Mouse (Mus musculus) cerebellum, adult 9-11 months (tissue): ENCODE measurements around the gene Gm17545.
"Not testable (repeated sequence)": the region's sequence is repeated elsewhere in the genome, so short reads cannot be mapped to it uniquely, and the experiment has no call there.

Experiments
- DNase-seq: peaks from one replicate; pipeline ENCODE4 v3.0.0; 2022

The Gm17545 gene

DNA sequence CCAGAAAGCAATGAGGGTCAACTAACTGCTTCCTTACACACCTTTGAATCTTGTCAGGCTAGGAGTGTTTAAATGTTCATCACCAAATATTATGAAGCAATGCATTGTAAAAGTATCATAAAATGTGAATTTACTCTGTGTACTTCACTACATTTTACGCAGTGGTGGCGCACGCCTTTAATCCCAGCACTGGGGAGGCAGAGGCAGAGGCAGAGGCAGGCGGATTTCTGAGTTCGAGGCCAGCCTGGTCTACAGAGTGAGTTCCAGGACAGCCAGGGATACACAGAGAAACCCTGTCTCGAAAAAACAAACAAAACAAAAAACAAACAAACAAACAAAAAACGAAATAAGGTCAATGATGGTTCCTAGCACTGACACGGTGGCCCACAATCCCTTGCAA, at the start of gene Gm17545:
Gm17545 (plus strand) TSS at position 301 of the 400 bp plus-strand sequence.
- DNase-seq = not testable (repeated sequence)

DNA sequence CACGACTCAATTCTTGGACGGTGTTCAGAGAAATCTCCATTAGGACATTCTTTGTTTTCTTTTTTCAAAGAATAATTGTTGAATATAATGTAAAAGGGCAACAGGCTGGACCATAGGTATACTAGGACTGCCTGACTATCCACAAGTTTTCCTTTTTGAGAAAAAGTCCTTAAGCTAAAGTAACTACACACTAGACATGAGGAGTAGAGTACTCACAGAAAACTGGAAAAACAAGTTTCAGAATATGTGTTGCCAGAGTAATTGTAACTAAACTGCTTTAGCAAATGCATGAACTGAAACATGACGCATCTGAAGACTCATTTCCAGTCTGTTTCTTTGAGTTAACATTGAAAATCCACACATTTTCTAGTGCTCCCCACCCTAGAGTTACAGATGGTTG, 48.7 kb upstream of the Gm17545 start:
- DNase-seq = no peak

DNA sequence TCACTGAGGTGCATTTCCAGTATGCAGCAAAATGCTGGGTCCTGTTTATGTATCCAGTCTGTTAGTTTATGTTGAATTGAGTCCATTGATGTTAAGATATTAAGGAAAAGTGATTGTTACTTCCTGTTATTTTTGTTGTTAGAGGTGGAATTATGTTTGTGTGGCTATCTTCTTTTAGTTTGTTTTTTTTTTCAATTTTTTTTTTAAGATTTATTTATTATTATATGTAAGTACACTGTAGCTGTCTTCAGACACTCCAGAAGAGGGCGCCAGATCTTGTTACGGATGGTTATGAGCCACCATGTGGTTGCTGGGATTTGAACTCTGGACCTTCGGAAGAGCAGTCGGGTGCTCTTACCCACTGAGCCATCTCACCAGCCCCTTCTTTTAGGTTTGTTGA, 46.5 kb upstream of the Gm17545 start:
- DNase-seq = not testable (repeated sequence)

DNA sequence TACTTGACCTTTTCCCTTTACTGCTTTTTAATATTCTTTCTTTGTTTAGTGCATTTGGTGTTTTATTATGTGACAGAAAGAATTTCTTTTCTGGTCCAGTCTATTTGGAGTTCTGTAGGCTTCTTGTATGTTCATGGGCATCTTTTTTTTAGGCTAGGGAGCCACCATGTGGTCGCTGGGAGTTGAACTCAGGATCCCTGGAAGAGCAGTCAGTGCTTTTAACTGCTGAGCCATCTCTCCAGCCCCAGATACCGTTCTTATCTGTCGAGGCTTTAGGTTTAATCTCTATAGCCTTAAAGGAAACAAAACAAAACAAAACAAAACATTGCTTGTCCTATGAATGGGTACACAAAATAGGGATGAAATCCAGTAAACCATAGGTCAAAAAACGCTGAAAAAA, 45.7 kb upstream of the Gm17545 start:
- DNase-seq = not testable (repeated sequence)

DNA sequence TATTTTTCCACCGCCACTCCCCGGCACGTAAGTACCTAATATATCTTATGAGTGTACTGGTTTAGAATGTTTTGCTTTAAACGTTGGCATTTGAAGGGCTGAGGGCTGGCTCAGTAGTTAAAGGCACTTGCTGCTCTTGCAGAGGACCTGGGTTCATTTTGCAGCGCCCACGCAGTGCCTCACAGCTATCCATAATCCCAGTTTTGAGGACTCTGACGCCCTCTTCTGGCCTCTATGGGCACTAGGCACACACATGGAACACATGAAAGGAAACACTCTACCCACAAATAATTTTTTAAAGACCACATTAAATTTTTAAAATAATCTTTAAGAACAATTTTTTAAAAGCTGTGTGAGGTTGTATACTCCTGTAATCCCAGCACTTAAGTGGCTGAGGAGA, 44.6 kb upstream of the Gm17545 start:
- no peak for DNase-seq

DNA sequence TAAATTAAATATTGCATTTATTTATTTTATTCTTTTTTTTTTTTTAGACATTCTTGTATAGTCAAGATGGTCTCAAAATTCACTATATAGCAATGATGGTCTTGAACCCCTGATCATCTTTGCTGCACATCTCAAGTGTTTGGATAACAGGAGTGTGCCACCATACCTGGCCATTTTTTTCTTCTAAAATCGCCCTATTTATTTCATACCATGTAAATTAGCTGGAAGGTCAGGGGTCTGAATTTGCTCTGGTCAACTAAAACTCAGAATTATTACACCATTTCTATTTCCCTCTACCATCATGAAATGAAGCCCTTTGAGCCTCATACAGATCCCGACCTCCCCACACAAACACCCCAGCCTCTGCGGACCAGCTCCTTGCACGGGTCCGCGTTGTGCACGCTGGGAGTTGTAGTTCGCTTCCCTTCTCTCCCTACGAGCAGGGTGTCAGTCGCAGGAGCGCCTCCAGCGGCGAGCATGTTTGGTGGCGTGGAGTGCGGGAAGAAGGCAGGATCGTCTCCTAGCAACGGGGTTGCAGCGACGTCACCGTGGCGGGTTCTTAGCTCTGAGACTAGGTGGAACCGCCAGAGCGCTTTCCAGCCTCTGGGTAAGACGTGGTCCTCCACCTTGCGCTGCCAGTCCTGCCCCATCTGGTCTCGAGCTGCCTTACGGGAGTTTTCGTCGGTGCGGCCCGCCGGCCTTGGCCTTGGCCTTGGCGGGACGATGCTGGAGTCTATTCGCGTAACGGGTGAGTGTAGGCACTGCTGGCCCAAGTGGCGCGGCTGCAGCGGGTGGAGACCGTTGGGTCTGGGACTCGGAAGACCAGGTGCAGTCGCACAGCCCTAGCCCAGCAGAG, 42.9 kb upstream of the Gm17545 start, which contains the start of gene 9530077C05Rik:
9530077C05Rik (plus strand) TSS at position 512 of the 856 bp plus-strand sequence.
- peak; percentile 98 for DNase-seq

DNA sequence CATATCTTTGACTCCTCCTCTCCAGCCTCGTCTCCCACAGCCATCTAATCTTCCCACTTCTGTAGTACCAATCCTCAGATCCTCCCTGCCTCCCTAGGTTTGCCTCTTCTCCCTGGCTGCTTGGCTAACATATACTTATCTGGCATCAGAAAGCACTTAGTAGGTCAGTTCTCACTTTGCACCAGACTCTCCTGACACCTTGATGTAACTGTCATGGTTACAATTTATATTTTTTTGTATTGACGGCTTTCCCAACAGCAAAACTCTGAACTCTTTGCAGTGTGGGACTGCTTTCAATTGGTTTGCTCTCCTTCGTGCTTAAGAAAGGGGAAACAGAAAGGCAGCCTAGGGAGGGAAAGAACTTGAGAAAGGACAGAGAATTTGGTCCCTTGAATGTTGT, 37.9 kb upstream of the Gm17545 start:
- DNase-seq = no peak

DNA sequence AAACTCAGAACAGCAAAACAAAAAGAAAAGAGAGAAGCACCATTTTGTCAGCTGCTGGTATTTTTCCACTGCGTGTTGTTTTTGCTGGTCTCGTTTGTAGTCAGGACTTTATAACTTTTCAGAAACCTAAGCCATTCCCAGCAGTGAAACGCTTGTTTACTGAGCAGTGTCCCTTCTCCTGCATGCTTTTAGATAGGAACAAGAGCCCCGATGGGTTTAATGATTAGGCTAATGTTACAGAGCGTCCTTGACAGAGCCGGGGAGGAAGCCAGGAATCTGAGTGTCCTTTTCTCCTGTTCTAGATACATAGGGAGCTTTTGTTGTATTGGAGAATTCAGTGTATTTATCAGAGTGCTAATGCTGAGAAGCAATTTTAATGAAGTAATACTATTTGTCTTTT, 36.5 kb upstream of the Gm17545 start:
- no peak for DNase-seq

DNA sequence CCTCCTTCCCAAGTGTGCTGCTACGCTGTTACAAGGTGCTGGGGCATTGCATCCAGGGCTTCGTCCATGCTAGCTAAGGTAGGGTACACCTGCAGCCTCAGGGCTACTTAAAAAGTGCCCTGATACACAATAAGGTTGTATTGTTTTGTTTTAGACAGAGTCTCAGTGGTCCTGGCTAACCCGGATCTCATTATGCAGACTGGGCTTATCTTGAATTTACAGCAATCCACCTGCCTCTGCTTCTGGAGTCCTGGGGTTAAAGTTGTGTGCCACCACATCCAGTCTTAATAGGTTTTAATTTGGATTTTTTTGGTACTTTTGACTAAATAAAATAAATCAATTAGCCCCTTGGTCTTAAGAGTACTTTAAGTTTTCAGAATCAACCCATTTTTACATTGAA, 34.2 kb upstream of the Gm17545 start:
- no peak for DNase-seq

DNA sequence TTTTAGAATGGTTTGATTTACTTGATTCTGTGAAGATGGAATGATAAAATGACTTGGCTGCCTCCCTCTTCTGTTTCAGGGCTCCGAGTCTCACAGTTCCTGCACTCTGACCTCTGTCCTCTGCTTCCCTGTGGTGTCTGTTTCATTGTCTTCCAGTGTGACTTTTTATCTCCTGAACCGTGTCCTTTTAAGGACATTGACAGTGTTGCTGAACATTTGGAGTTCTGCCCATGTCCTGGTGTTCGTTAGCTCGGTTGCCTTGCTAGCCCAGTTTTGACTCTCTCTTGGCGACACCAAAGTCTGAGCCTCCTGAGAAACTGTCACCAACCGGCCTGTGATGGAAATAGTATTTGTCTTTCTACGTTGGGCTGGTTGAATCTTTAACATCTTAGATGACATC, 33.6 kb upstream of the Gm17545 start:
- DNase-seq = peak; percentile 55

DNA sequence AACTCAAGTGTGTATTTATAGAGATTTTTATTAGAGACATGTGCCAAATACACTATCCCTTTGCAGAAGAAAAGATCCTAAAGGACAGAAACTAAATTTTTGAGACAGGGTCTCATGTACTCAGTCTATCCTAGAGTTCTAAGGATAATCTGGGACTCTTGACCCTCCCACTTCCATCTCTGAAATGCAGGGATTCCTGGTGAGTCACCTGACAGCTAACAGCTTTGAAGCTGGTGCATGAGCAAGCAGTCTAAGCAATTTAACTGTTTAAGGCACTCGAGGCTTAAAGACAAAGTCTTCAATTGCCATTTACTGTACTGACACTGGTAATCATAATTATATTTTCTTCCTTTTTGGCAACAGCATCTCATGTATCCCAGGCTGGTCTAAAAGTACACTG, 31.5 kb upstream of the Gm17545 start:
- no peak for DNase-seq

DNA sequence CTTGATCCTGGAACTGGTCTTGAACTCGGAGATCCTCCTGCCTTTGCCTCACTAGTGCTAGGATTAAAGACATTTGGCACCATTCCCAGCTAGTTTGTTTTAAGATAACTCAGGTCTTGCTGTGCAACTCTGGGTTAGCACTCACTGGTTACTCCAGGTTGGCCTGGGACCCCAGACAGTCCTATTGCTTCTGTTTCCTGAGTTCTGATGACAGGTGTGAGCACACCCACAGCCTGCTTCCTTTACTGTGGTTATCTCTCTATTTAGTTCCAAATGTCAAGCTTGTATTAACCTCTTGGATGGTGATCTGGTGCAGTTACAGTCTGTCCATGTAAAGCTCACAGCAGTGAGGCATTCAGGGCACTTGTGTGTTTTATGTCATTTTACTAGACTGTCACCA, 30.6 kb upstream of the Gm17545 start:
- no peak for DNase-seq

DNA sequence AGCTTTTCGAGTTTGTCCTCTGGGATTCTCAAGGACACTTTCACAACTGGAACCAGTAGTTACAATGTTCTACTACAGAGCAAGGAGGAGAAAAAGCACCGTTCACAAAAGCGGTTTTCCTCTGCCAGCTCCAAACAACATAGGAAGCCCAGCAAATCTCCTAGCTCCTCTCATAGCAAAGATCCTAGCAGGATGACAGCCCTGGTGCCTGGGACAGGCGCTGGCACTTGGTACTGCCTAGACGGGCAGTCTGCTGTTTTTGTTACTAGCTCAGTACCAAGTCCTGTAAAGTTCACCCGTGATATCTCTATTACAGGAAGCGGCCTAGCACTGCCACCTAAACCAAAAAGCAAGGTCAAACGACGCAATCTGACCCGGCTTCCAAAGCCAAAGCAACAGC, 29.9 kb upstream of the Gm17545 start:
- DNase-seq = no peak

DNA sequence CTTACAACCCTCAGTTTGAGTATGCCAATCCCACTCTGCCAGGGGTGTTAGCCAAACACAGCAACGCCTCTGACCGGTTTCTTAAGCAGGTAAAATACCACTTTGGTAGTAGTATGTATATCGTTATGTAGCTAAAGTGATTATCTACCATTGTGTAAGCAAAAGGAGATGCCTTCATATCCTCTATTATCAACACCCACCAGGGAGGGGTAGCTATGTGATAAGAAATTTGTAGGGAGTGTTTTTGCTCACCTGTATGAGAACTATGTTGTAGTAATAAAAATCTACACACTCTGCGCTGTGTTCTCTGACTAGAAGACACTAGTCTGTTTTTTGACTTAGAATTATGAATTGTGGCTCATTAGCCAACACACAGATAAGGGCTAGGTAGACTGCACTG, 29.4 kb upstream of the Gm17545 start:
- DNase-seq = no peak

DNA sequence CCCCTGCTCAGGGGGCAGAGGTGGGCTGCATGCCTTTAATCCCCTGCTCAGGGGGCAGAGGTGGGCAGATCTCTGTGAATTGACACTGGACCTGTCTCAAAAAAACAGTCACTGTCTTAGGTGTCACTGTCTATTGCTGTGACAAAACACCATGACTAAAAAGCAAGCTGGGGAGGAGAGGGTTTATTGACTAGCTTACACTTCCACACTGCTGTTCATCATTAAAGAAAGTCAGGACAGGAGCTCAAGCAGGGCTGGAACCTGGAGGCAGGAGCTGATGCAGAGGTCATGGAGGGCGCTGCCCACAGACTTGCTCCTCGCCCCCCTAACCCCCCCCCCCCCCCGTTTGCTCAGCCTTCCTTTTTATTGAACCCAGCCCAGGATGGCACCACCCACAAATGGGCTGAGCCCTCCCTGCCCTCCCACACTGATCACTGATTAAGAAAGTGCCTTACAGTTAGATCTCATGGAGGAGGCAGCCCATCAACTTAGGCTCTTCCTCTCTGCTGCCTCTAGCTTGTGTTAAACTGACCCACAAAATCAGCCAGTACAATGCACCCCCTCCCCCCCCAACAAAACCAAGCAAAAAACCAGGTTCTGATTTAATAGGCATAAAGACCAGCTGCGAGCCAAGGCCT, 25.9 kb upstream of the Gm17545 start:
- DNase-seq = no peak

DNA sequence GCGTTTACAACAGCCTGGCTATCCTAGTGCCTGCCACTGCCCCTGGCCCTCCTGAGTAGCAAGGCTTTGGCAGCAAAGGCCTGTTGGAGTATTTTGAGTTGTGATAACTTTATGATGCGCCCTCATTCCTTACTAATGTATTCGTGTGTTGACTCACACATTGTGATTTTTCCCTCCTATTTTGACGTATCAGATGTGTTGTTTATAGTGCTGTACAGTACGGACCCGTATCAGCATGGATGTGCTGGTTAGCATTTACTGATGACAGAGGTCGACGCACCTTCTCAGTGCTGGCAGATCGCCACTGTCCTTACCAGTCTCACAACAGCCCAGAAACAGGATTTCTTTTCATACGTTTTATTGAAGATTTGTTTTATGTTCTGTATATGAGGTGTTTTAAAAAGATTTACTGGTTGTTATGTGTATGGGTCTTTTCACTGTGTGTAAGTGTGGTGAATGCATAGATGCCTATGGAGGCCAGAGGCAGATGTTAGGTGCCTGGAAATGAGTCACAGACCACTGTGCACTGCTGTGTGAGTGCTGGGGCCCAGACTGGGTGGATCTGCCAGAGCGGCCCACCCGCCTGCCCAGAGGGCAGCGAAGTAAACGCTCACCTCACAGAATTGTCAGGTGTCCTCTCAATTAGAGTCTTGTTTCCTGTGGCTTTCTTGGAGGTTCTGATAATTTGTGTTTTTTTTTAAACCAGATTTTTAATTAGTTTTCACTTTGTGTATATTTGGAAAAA, 25.3 kb upstream of the Gm17545 start:
- no peak for DNase-seq

DNA sequence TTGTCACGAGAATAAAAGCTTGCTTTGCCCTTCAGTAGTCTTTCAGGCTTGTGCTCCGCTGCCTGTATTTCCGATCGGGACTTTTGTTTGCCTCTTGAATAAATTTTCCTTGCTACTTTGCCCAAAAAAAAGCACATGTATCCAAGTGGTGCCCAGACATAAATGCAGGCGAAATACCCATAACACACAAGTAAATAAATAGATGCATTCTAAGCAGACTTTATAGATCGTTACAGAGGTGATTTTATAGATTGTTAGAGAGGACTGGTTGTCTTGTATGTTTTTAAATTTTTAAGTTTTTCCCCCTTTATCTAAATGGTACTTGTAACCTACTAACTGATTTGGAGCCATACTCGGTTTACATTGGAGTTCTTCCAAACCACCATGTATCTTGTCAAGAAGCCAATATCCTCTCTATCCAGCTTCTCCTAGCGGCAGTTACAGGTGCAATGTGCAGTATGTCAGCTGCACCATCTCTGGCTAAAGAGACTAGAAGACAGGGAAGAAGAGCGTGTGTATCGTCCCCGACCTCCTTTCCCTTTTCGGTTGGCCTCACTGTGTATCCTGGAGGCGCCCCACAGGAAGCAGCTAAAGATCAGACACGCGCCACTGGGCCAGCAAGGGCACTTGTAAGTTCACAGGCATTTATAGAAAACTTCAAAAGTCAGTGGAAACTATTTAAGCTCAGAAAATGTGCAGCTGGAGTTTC, 24.4 kb upstream of the Gm17545 start:
- peak; percentile 36 for DNase-seq

DNA sequence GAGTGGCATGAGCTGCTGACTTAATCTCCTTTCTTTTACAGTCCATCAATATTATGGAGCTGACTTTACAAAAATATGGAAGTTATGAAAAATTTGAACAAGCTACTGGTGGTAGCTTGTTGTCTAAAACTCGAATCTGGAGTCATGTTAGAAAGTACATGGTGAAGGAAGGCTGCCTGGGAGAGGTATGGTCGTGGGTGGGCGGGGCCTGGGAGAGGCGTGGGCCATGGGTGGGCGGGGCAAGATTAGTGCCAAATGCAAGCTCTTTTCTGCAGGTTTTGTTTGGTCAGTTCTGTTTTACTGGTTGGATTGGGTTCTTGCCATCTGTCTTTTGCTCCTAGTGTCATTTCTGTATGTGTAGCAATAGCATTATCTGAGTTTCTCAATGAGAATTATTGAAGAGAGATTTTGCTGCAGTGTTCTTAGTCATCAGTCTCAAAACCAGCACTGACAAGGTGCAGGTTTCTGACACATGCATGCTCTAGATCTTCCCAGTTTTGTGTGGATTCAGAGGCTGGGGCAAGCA, 23.7 kb upstream of the Gm17545 start:
- DNase-seq = no peak

DNA sequence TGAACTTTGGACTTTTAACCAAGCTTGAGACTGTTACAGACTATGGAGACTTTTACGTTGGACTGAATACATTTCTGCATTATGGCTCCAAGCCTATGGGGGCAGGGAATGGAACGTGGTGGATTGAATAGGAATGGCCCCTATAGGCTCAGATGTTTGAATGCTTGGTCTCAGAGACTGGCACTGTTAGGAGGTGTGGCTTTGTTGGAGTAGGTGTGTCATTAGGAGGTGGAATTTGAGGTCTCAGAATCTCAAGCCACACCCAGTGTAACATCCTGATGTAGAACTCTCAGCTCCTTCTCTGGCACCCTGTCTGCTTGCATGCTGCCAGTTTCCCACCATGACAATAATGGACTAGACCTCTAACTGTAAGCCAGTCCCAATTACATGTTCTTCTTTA, 20.9 kb upstream of the Gm17545 start:
- DNase-seq = no peak

DNA sequence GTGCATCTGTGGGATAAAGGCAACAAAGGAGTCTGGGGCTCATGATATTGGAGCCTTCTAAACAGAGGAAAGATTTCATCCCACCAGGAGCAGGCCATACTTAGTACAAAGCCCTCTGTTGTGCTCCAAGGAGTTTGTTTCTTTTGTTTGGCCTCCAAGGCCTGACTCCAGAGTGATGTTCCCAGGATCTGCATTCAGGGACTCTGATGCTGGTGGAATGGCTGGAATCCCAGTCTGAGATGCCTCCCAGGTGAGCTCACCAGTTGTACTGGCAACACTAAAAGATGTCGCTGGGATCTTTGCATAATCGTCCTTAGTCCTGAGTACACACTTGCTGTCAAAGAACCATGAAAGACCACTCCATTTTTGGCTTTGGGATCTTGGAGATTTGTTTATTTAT, 20.0 kb upstream of the Gm17545 start:
- DNase-seq = no peak

DNA sequence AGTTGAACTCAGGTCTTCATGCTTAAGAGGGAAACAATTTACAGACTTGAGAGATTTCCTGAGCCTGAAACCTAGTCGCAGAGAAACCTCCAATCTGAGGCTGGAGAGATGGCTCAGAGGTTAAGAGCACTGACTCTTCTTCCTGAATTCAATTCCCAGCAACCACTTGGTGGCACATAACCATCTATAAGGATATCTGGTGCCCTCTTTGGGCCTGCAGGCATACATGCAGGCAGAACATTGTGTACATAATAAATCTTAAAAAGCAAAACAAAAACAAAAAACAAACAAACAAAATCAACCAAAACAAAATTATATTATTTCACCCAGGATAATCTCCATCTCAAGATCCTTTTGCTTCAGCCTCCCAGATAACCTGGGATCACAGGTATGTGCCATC, 15.3 kb upstream of the Gm17545 start:
- DNase-seq = no peak

DNA sequence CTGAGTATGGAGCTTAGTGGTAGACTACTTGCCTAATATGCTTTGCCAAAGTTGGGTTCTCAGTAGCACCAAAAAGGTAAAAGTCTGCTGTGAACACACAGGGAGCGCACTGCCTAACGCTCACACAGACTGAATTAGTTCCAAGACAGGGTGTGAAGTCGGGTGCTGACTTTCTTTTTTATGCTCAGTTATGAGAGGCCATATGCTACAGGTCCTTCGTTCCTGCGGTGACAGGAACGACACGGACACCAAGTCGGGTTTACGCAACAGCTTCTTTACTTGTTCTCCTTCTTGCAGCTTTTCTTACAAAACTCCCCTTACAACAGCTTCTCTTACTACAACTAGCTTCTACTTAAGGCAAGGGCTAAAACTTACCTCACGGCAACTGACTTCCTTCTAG, 10.9 kb upstream of the Gm17545 start:
- no peak for DNase-seq

DNA sequence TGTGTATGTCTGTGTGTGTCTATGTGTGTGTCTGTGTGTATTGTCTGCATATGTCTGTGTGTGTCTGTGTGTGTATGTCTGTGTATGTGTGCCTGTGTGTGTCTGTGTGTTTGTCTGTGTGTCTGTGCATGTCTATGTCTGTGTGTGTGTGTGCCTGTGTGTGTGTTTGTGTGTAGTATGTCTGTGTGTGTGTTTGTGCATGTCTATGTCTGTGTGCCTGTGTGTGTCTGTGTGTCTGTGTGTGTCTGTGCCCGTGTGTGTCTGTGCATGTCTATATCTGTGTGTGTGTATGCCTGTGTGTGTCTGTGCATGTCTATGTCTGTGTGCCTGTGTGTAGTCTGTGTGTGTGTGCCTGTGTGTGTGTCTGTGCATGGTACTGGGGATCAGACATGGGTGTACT, 9.0 kb upstream of the Gm17545 start:
- DNase-seq = no peak
